Mouse (Mus musculus) midbrain, postnatal 0 days (tissue): ENCODE results near the gene Bloc1s6. TPM values are rescaled to one million over a fixed set of nuclear protein-coding genes. Genes with fewer than 3 reads are reported as not detected.

ENCODE experiments used
- ATAC-seq: fragments of 200-750 bp; cut with Nextera tagmentation; 2 replicates; pipeline ENCODE4 v1.8.0; 2017; ENCODE audit warnings: moderate number of reproducible peaks, mild to moderate bottlenecking, moderate TSS enrichment, moderate library complexity; ENCODE audit not compliant: low FRiP score
- DNase-seq: peaks from one replicate; pipeline ENCODE4 v3.0.0-alpha.2; 2015; ENCODE audit warnings: low spot score
- H3K27ac ChIP-seq: fragments of 300-500 bp; sonication (generic); 2 replicates; pipeline ENCODE4 v1.5.1; 2014; ENCODE audit warnings: low read depth, mild to moderate bottlenecking, low read length, mixed read lengths
- H3K27me3 ChIP-seq: fragments of 300-500 bp; sonication (generic); 2 replicates; pipeline ENCODE4 v1.6.1; 2014; ENCODE audit warnings: low read length, control low read depth, mixed read lengths; ENCODE audit not compliant: insufficient read depth
- H3K36me3 ChIP-seq: fragments of 300-500 bp; sonication (generic); 2 replicates; pipeline ENCODE4 v1.6.1; 2014; ENCODE audit warnings: low read length, control low read depth, mixed read lengths; ENCODE audit not compliant: insufficient read depth
- H3K4me1 ChIP-seq: fragments of 300-500 bp; sonication (generic); 2 replicates; pipeline ENCODE4 v1.6.1; 2014; ENCODE audit warnings: mild to moderate bottlenecking, control low read depth, antibody characterized with exemption, low read length, mixed read lengths; ENCODE audit not compliant: insufficient read depth
- H3K4me2 ChIP-seq: fragments of 300-500 bp; sonication (generic); 2 replicates; pipeline ENCODE4 v1.6.1; 2014; ENCODE audit warnings: low read depth, mild to moderate bottlenecking, low read length, mixed read lengths; ENCODE audit not compliant: poor library complexity, severe bottlenecking
- H3K4me3 ChIP-seq: fragments of 300-500 bp; sonication (generic); 2 replicates; pipeline ENCODE4 v1.5.1; 2014; ENCODE audit warnings: low read depth, mild to moderate bottlenecking, low read length, moderate library complexity
- H3K9ac ChIP-seq: fragments of 300-500 bp; sonication (generic); replicated peaks from 2 replicates; pipeline ENCODE4 v1.6.1; 2014; ENCODE audit warnings: mild to moderate bottlenecking, low read length, moderate library complexity, mixed read lengths; ENCODE audit not compliant: poor library complexity, severe bottlenecking
- H3K9me3 ChIP-seq: fragments of 300-500 bp; sonication (generic); 2 replicates; pipeline ENCODE4 v1.6.1; 2016; ENCODE audit warnings: low read length, control low read depth
- CTCF ChIP-seq: IDR thresholded peaks from 2 replicates; pipeline ENCODE4 v1.5.1; 2016; ENCODE audit warnings: antibody characterized with exemption, mild to moderate bottlenecking
- WGBS: fragments of 180-500 bp; shearing (Covaris S2); extraction: QIAGEN DNeasy Blood & Tissue Kit; methylation state at CpG from one replicate; pipeline ENCODE4 v1.1.7; 2014; 5-methylcytosine and 5-hydroxymethylcytosine counted together
- polyA plus RNA-seq: library from polyadenylated mRNA; unstranded; fragments of >200 nt; fragmentation: Nextera tagmentation; extraction: Ambion mirVana; gene quantifications from 2 replicates; pipeline ENCODE4 v1.2.1, GENCODE M21; 2015
- total RNA-seq: library from RNA; depleted of rRNA; stranded (reverse); fragments of >200 nt; gene quantifications from 2 replicates; pipeline ENCODE4 v1.2.3, GENCODE M21; 2014

The Bloc1s6 gene
- total and polyA plus RNA-seq, 2 experiments from 2014 or later = 76.7 to 115 TPM

DNA sequence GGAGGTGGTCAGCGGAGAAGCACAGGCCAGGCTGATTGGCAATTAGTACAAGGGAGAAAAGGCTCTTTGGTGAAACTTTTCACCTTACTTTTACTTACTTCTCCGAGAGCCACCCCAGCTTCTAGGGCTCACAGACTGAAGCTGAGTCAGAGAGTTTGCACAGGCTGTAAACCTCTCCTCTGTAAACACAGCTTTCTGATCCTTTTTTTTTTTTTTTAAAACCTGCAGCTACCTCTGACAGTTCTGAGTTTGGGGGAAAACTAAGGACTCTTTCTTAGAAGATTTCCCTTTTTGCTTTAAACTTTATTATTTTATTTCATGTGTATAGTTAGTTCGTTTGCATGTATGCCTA is 27.5 kb downstream of the Bloc1s6 start:
- no peak for TF ChIP-seq CTCF
- H3K36me3 ChIP-seq = no peaks in the 10 kb centered on the region
- H3K9ac ChIP-seq = no peak overlapping the region
- no peak for ATAC-seq
- H3K27me3 ChIP-seq = peaks cover 9% of the 10 kb centered on the region
- peak overlapping the region; percentile 42 for H3K4me3 ChIP-seq
- no peaks in the 10 kb centered on the region for H3K9me3 ChIP-seq
- no peak for DNase-seq
- peak overlapping the region; percentile 90 for H3K4me2 ChIP-seq
- H3K27ac ChIP-seq = no peak overlapping the region
- 47% methylated on average over 3 of the region's 3 CpGs for WGBS
- no peaks in the 10 kb centered on the region for H3K4me1 ChIP-seq

DNA sequence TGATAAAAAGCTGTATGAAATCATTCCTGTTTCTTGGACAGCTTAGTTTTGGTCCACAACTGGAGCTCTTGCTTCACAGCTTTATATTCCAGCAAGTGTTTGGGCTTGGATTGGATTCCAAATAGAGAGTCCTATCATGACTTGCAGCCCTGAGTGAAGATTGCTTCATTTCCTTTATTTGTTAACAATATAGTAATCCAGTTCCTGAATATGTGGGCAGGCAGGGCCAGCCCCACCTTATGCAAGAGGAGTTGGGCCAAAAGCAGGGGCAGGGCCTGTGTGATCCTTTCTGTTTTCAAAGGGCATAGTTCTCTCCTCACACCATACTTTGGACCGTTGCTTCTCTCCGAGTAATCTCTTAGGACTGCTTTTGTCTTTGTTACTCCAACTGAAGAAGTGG is 32.7 kb downstream of the Bloc1s6 start:
- Histone ChIP-seq H3K4me2 (no peak overlapping the region), H3K27me3 (peaks cover 2% of the 10 kb centered on the region; the same call in 1 of the 2 replicates), H3K9ac (no peak overlapping the region), H3K9me3 (no peaks in the 10 kb centered on the region), H3K27ac (no peak overlapping the region), H3K4me1 (no peaks in the 10 kb centered on the region), H3K4me3 (no peak overlapping the region), H3K36me3 (no peaks in the 10 kb centered on the region)
- ATAC-seq = no peak
- no peak for TF ChIP-seq CTCF
- no peak for DNase-seq
- WGBS = 80% methylated on average over 2 of the region's 2 CpGs

GRCm38 (mm10) chr2:122772899-122773298 is 34.6 kb downstream of the Bloc1s6 start:
- Histone ChIP-seq H3K27ac (no peak overlapping the region), H3K36me3 (no peaks in the 10 kb centered on the region), H3K4me3 (no peak overlapping the region), H3K4me2 (no peak overlapping the region), H3K4me1 (no peaks in the 10 kb centered on the region), H3K9ac (no peak overlapping the region), H3K27me3 (no peaks in the 10 kb centered on the region), H3K9me3 (no peaks in the 10 kb centered on the region)
- no peak for ATAC-seq
- 96% methylated on average over 1 of the region's 1 CpGs for WGBS
- no peak for TF ChIP-seq CTCF
- DNase-seq = no peak

- H3K4me1 ChIP-seq = no peaks in the 10 kb centered on the region
- no peak overlapping the region for H3K4me3 ChIP-seq
- no peaks in the 10 kb centered on the region for H3K9me3 ChIP-seq
- no peaks in the 10 kb centered on the region for H3K27me3 ChIP-seq
- H3K9ac ChIP-seq = no peak overlapping the region
- H3K4me2 ChIP-seq = no peak overlapping the region
- DNase-seq = no peak
- no peaks in the 10 kb centered on the region for H3K36me3 ChIP-seq
- no peak for ATAC-seq
- 81% methylated on average over 1 of the region's 1 CpGs for WGBS
- no peak for TF ChIP-seq CTCF
- H3K27ac ChIP-seq = no peak overlapping the region
Observed at GRCm38 (mm10) chr2:122775491-122775890, 37.2 kb downstream of the Bloc1s6 start.

DNA sequence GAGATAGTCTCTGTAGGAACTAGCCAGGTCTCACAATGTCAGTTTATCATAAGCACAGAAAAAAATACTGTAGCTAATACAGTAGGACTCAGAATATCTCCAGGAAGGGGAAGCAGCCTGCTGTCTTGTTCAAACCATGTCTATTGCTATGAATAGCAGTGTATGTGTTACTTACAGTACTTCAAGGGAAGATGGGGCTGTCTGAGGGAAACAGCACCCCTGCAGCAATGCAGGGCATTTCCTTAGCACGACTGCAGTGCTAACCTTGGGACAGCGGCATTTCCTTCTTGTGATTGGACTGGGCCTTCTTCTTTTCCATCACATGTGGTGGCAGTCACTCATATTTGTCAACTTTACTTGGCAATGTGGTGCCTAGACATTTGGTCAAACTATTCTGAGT is 38.5 kb downstream of the Bloc1s6 start:
- Histone ChIP-seq H3K9me3 (no peaks in the 10 kb centered on the region), H3K27ac (no peak overlapping the region), H3K9ac (no peak overlapping the region), H3K4me2 (no peak overlapping the region), H3K36me3 (no peaks in the 10 kb centered on the region), H3K4me3 (no peak overlapping the region), H3K27me3 (no peaks in the 10 kb centered on the region), H3K4me1 (no peaks in the 10 kb centered on the region)
- TF ChIP-seq CTCF = no peak
- ATAC-seq (no peak), DNase-seq (no peak)
- WGBS = 70% methylated on average over 2 of the region's 2 CpGs

DNA sequence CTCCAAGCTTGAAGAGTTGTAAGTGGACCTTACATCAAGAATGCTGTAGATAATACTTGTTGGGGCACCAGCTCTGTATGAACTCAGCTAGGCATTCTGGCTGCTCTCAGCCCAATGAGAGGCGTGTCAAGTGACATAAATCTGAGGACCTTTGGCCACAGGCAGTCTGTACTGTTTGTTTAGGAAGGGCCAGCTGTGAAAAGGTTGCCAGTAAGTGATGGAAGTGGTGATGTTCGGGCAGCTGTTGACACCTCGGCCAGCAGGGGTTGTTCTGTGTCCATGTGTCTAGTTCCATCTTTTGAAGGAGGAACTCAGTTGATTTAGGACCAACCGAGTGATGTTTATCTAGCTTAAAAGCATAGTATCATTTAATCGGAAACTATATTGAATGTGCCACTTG is 41.7 kb downstream of the Bloc1s6 start:
- H3K9ac ChIP-seq = no peak overlapping the region
- no peak overlapping the region for H3K4me2 ChIP-seq
- TF ChIP-seq CTCF = no peak
- DNase-seq = no peak
- 75% methylated on average over 5 of the region's 5 CpGs for WGBS
- H3K4me3 ChIP-seq = no peak overlapping the region
- no peaks in the 10 kb centered on the region for H3K36me3 ChIP-seq
- no peak overlapping the region for H3K27ac ChIP-seq
- H3K4me1 ChIP-seq = no peaks in the 10 kb centered on the region
- no peak for ATAC-seq
- H3K27me3 ChIP-seq = no peaks in the 10 kb centered on the region
- no peaks in the 10 kb centered on the region for H3K9me3 ChIP-seq

DNA sequence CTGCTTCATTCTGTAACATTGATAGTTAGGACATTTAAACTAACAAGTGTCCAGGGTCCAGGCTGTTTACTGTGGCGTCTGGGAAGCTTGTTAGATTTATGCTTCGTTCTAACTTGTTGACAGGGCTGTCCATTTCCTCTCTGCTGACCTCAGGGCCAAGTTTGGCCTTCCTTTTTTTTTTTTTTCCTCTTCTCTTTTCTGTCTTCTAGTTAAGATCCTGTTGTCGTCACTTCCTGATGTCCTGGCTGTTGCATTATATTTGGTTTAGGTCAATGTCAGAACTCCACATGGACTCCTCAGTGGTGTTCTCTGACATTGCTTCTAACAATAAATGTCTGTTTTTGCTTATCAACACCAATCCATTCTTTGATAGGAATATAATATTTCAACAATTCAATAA is 42.1 kb downstream of the Bloc1s6 start:
- Histone ChIP-seq H3K4me2 (no peak overlapping the region), H3K4me3 (no peak overlapping the region), H3K9me3 (no peaks in the 10 kb centered on the region), H3K27me3 (no peaks in the 10 kb centered on the region), H3K27ac (no peak overlapping the region), H3K4me1 (no peaks in the 10 kb centered on the region), H3K9ac (no peak overlapping the region), H3K36me3 (no peaks in the 10 kb centered on the region)
- 82% methylated on average over 3 of the region's 3 CpGs for WGBS
- ATAC-seq (no peak), DNase-seq (no peak)
- no peak for TF ChIP-seq CTCF
